Mouse (Mus musculus) liver, embryonic 15.5 days (tissue): ENCODE results near the gene Padi3. TPM values are rescaled to one million over a fixed set of nuclear protein-coding genes. Genes with fewer than 3 reads are reported as not detected.

Source experiments
- ATAC-seq: fragments of 200-750 bp; cut with Nextera tagmentation; 2 replicates; pipeline ENCODE4 v1.8.0; 2017; ENCODE audit warnings: moderate number of reproducible peaks, mild to moderate bottlenecking, moderate library complexity; ENCODE audit not compliant: insufficient read depth
- H3K27ac ChIP-seq: fragments of 300-500 bp; sonication (generic); replicated peaks from 2 replicates; pipeline ENCODE4 v1.5.1; 2015; ENCODE audit warnings: mild to moderate bottlenecking, inconsistent platforms
- H3K27me3 ChIP-seq: fragments of 300-500 bp; sonication (generic); 2 replicates; pipeline ENCODE4 v1.6.1; 2015; ENCODE audit warnings: mild to moderate bottlenecking, inconsistent platforms
- H3K36me3 ChIP-seq: fragments of 300-500 bp; sonication (generic); replicated peaks from 2 replicates; pipeline ENCODE4 v1.6.1; 2015; ENCODE audit warnings: moderate library complexity, mild to moderate bottlenecking, inconsistent platforms
- H3K4me1 ChIP-seq: fragments of 300-500 bp; sonication (generic); replicated peaks from 2 replicates; pipeline ENCODE4 v1.6.1; 2015; ENCODE audit warnings: inconsistent platforms
- H3K4me2 ChIP-seq: fragments of 300-500 bp; sonication (generic); 2 replicates; pipeline ENCODE4 v1.6.1; 2015; ENCODE audit warnings: moderate library complexity, mild to moderate bottlenecking, inconsistent platforms
- H3K4me3 ChIP-seq: fragments of 300-500 bp; sonication (generic); replicated peaks from 2 replicates; pipeline ENCODE4 v1.5.1; 2015; ENCODE audit warnings: mild to moderate bottlenecking, inconsistent platforms
- H3K9ac ChIP-seq: fragments of 300-500 bp; sonication (generic); 2 replicates; pipeline ENCODE4 v1.6.1; 2015; ENCODE audit warnings: moderate library complexity, mild to moderate bottlenecking, inconsistent platforms
- H3K9me3 ChIP-seq: fragments of 300-500 bp; sonication (generic); replicated peaks from 2 replicates; pipeline ENCODE4 v1.6.1; 2016; ENCODE audit warnings: inconsistent platforms
- WGBS: fragments of 180-500 bp; shearing (Covaris S2); methylation state at CpG from one replicate; pipeline ENCODE4 v1.1.7; 2015; ENCODE audit warnings: mixed read lengths; ENCODE audit not compliant: insufficient replicate concordance; 5-methylcytosine and 5-hydroxymethylcytosine counted together
- polyA plus RNA-seq: library from polyadenylated mRNA; unstranded; fragments of >200 nt; fragmentation: Nextera tagmentation; extraction: Ambion mirVana; gene quantifications from 2 replicates; pipeline ENCODE4 v1.2.1, GENCODE M21; 2015

Padi3 gene
- polyA plus RNA-seq, 1 experiment from 2014 or later: 0.17 TPM

- 7% methylated on average over 10 of the region's 10 CpGs for WGBS
- no peaks in the 10 kb centered on the region for H3K9me3 ChIP-seq
- peak overlapping the region; percentile 40 for H3K4me2 ChIP-seq
- no peak overlapping the region for H3K4me3 ChIP-seq
- H3K36me3 ChIP-seq: no peaks in the 10 kb centered on the region
- no peak overlapping the region for H3K27ac ChIP-seq
- H3K4me1 ChIP-seq: peaks cover 60% of the 10 kb centered on the region
- H3K9ac ChIP-seq: peak overlapping the region; percentile 3; the same call in 1 of the 2 replicates
- H3K27me3 ChIP-seq: peaks cover 26% of the 10 kb centered on the region
- ATAC-seq: peak; percentile 23; the same call in 1 of the 2 replicates
These were observed 5.8 kb upstream of the Padi3 start for GRCm38 (mm10) chr4:140815996-140816917.

- Histone ChIP-seq H3K4me2 (peak overlapping the region; percentile 92; the same call in 1 of the 2 replicates), H3K4me1 (peaks cover 66% of the 10 kb centered on the region), H3K27ac (no peak overlapping the region), H3K9ac (no peak overlapping the region), H3K36me3 (no peaks in the 10 kb centered on the region), H3K27me3 (peaks cover 26% of the 10 kb centered on the region), H3K9me3 (no peaks in the 10 kb centered on the region), H3K4me3 (no peak overlapping the region)
- ATAC-seq: no peak
- 20% methylated on average over 5 of the region's 5 CpGs for WGBS
These were observed 5.0 kb upstream of the Padi3 start for GRCm38 (mm10) chr4:140815496-140815895.

- Histone ChIP-seq H3K4me2 (peak overlapping the region; percentile 92), H3K4me3 (peak overlapping the region; percentile 64), H3K9me3 (no peaks in the 10 kb centered on the region), H3K27me3 (peaks cover 28% of the 10 kb centered on the region), H3K4me1 (peaks cover 71% of the 10 kb centered on the region), H3K36me3 (no peaks in the 10 kb centered on the region), H3K27ac (peak overlapping the region; percentile 70), H3K9ac (peak overlapping the region; percentile 63)
- WGBS: 22% methylated on average over 36 of the region's 36 CpGs
- peak; percentile 56 for ATAC-seq
These were observed 4.1 kb upstream of the Padi3 start for GRCm38 (mm10) chr4:140814241-140815225.

- Histone ChIP-seq H3K4me3 (peak overlapping the region; percentile 64), H3K27ac (no peak overlapping the region), H3K27me3 (peaks cover 36% of the 10 kb centered on the region), H3K4me2 (peak overlapping the region; percentile 92), H3K9me3 (no peaks in the 10 kb centered on the region), H3K4me1 (peaks cover 80% of the 10 kb centered on the region), H3K36me3 (no peaks in the 10 kb centered on the region), H3K9ac (no peak overlapping the region)
- WGBS: 37% methylated on average over 13 of the region's 13 CpGs
- ATAC-seq: no peak
These were observed 3.1 kb upstream of the Padi3 start for GRCm38 (mm10) chr4:140813358-140814185.

- 14% methylated on average over 14 of the region's 14 CpGs for WGBS
- Histone ChIP-seq H3K4me2 (peak overlapping the region; percentile 39), H3K4me3 (no peak overlapping the region), H3K9me3 (no peaks in the 10 kb centered on the region), H3K36me3 (no peaks in the 10 kb centered on the region), H3K27me3 (peaks cover 40% of the 10 kb centered on the region), H3K4me1 (peaks cover 81% of the 10 kb centered on the region), H3K9ac (no peak overlapping the region), H3K27ac (no peak overlapping the region)
- no peak for ATAC-seq
These were observed 2.2 kb upstream of the Padi3 start for GRCm38 (mm10) chr4:140812609-140813008.

DNA sequence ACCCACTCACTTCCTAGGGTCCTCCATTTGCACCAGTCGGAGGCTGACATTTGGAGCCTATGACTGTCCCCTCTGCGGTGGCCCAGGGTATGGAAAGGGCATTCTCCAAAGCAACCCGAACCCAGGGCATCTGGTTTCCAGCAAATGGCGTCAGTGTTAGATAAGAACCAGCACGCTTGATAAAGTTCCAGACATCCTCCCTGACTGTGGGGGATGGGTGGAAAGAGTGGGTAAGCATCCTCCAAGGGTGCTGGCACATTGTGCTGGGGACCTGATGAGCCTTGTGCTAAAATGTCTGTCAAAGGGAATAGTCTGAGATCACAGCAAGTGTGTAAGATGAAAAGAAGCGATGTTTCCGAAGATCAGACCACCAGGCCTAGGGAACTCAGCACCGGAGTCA, 1.7 kb upstream of the Padi3 start:
- WGBS: 27% methylated on average over 8 of the region's 8 CpGs
- Histone ChIP-seq H3K9me3 (no peaks in the 10 kb centered on the region), H3K36me3 (no peaks in the 10 kb centered on the region), H3K27ac (no peak overlapping the region), H3K27me3 (peaks cover 43% of the 10 kb centered on the region), H3K9ac (no peak overlapping the region), H3K4me3 (no peak overlapping the region), H3K4me2 (peak overlapping the region; percentile 39), H3K4me1 (peaks cover 80% of the 10 kb centered on the region)
- no peak for ATAC-seq

DNA sequence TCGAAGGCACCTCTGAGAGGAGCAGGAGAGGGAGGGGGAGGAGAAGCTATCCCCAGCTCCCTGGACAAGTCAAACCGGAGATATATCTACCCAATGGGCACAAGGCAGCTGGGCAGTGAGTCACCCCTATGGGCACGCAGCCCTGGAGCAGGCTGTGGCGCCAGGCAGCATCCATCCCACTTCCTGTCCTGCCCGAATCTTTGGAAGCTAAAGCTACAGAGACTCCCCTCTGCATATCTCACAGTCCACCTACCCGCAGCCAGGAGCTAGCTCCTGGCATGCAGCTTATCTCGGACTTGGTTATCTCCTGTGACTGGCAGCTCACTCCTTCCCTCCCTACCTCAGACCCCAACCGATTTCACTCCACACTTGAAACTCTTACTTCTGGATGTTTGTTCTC, 1.3 kb downstream of the Padi3 start:
- Histone ChIP-seq H3K9ac (no peak overlapping the region), H3K27ac (no peak overlapping the region), H3K27me3 (peaks cover 57% of the 10 kb centered on the region), H3K9me3 (no peaks in the 10 kb centered on the region), H3K4me3 (no peak overlapping the region), H3K4me2 (no peak overlapping the region), H3K36me3 (no peaks in the 10 kb centered on the region), H3K4me1 (peaks cover 49% of the 10 kb centered on the region)
- no peak for ATAC-seq
- 15% methylated on average over 8 of the region's 8 CpGs for WGBS

- peaks cover 11% of the 10 kb centered on the region for H3K4me1 ChIP-seq
- H3K4me2 ChIP-seq: no peak overlapping the region
- H3K27ac ChIP-seq: no peak overlapping the region
- H3K4me3 ChIP-seq: no peak overlapping the region
- WGBS: 72% methylated on average over 9 of the region's 9 CpGs
- no peaks in the 10 kb centered on the region for H3K9me3 ChIP-seq
- peaks cover 38% of the 10 kb centered on the region for H3K27me3 ChIP-seq
- H3K36me3 ChIP-seq: no peaks in the 10 kb centered on the region
- H3K9ac ChIP-seq: no peak overlapping the region
- no peak for ATAC-seq
These were observed 5.8 kb downstream of the Padi3 start for GRCm38 (mm10) chr4:140804601-140805000.

DNA sequence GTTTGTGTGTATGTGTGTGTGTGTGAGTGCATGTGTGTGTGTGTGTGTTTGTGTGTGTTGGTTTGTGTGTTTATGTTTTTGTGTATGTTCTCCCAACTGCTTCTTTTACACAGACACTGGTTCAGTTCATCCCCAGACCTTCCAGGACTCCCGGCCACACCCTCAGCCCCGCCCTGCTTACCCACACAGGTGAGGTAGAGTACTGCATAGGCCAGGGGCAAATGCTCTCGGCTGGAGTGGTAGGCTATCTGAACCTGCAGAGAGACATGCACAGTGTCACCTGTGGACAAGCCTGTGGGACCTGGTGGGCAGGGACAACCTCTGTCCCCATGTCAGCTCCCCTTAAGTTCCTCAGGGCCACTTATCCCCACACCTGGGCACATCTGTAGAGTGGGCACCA, 9.1 kb downstream of the Padi3 start:
- ATAC-seq: no peak
- Histone ChIP-seq H3K36me3 (no peaks in the 10 kb centered on the region), H3K27ac (no peak overlapping the region), H3K9ac (no peak overlapping the region), H3K27me3 (peaks cover 25% of the 10 kb centered on the region), H3K9me3 (no peaks in the 10 kb centered on the region), H3K4me3 (no peak overlapping the region), H3K4me1 (no peaks in the 10 kb centered on the region), H3K4me2 (no peak overlapping the region)
- 49% methylated on average over 3 of the region's 3 CpGs for WGBS

DNA sequence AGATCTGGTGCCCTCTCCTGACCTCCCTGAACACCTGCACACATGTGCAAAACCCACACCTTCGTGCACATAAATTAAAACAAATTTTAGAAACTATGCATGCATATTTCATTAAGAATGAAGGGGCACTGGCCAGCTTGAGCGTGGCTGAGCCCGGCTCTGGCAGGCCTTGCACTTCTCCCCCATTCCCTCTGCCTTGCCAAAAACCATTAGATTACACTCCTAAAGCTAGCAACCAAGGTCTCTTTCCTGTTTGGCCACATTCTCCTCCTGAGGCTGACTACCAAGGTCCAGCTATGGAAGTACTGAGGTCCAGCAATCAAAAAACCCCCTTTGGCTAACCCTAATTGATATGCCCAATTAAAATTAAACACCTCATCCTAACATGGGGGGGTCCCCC, 13.7 kb downstream of the Padi3 start:
- Histone ChIP-seq H3K4me2 (no peak overlapping the region), H3K36me3 (no peaks in the 10 kb centered on the region), H3K27me3 (peaks cover 10% of the 10 kb centered on the region; the same call in 1 of the 2 replicates), H3K27ac (no peak overlapping the region), H3K4me1 (no peaks in the 10 kb centered on the region), H3K9ac (no peak overlapping the region), H3K9me3 (no peaks in the 10 kb centered on the region), H3K4me3 (no peak overlapping the region)
- 53% methylated on average over 3 of the region's 3 CpGs for WGBS
- ATAC-seq: no peak
